In the genomic region with DNA sequence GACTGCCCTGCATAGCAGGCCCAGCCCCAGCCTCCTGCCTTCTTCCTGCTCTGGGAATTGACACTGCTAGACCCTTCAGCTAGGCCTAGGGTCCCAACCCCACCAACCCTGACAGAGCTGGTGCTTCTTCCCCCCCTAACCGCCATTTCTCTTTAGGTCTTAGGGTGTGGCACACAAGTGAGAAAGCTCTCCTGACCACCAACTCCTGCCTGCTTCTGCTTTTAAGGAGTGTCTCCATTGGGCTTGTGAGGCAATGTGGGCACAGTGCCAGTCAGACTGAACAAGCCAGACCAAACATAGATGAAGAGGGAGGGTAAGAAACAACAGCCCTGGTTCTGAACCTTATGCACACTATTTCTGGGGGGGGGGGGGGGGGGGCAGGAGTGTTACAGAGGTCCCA, we compare ENCODE assay signal across 8 mouse cellular contexts. TPM values are rescaled to one million over a fixed set of nuclear protein-coding genes. Genes with fewer than 3 reads are reported as not detected.
DNase-seq lines count a peak whose midpoint lies in the region; ATAC-seq lines count a peak whose summit lies in the region.

No protein-coding gene starts in this region.

- H3K9ac ChIP-seq in embryonic facial prominence, embryonic 13.5 days, result peak overlapping the region; percentile 11; the same call in 1 of the 2 replicates

- no peak overlapping the region for H3K4me2 ChIP-seq in embryonic facial prominence, embryonic 13.5 days

- ATAC-seq in embryonic facial prominence, embryonic 13.5 days (ENCODE audit: insufficient number of reproducible peaks, insufficient read depth, low FRiP score, low TSS enrichment, low read depth), result no peak
- ATAC-seq in megakaryocyte, adult 5-6 weeks (ENCODE audit: poor library complexity, severe bottlenecking), result peak; percentile 70
- ATAC-seq in CD4-positive, CD25-positive, alpha-beta regulatory T cell, adult 4 months, result no peak

- H3K4me1 ChIP-seq in embryonic facial prominence, embryonic 13.5 days, result peaks cover 51% of the 10 kb centered on the region

- DNase-seq in kidney, adult 9 months, result peak; percentile 50
- DNase-seq in kidney, adult 8-10 months, result no peak
- peak; percentile 64 for DNase-seq in kidney, postnatal 10 days
- no peak for DNase-seq in cerebellum, postnatal 36 days
- no peak for DNase-seq in retina, postnatal 1 day

- peaks cover 5% of the 10 kb centered on the region for H3K36me3 ChIP-seq in embryonic facial prominence, embryonic 13.5 days

- WGBS in embryonic facial prominence, embryonic 13.5 days, result 82% methylated on average over 1 of the region's 1 CpGs

- no peaks in the 10 kb centered on the region for H3K27me3 ChIP-seq in embryonic facial prominence, embryonic 13.5 days

- no peak overlapping the region for H3K4me3 ChIP-seq in embryonic facial prominence, embryonic 13.5 days

- H3K9me3 ChIP-seq in embryonic facial prominence, embryonic 13.5 days, result no peaks in the 10 kb centered on the region

- H3K27ac ChIP-seq in embryonic facial prominence, embryonic 13.5 days, result no peak overlapping the region

RNA-seq across cellular contexts. Expression of gene Smim5, which starts 3.1 kb away (rescaled TPM):
- 3.3 and 3.4 TPM in 2 replicates for polyA plus RNA-seq in embryonic facial prominence, embryonic 13.5 days (2015; fragmentation: Nextera tagmentation; extraction: Ambion mirVana)
- total RNA-seq in megakaryocyte, adult 5-6 weeks (2015), result 37.5 and 48.1 TPM in 2 replicates
- 40.4 and 42.5 TPM in 2 replicates for total RNA-seq in megakaryocyte, adult 5-6 weeks (2017)
- polyA plus RNA-seq in CD4-positive, CD25-positive, alpha-beta regulatory T cell, adult 4 months (2017; shearing (Covaris generic)), result 1 to 10 TPM in 1 of 2 experiments, under 1 TPM in 1; 0.94 to 1.5 TPM

RNA-seq across cellular contexts. Expression of gene Smim6, which starts 9.0 kb away (rescaled TPM):
- 1.1 and 1.2 TPM in 2 replicates for polyA plus RNA-seq in embryonic facial prominence, embryonic 13.5 days (2015; fragmentation: Nextera tagmentation; extraction: Ambion mirVana)
- 2.7 and 4.9 TPM in 2 replicates for total RNA-seq in megakaryocyte, adult 5-6 weeks (2015)
- total RNA-seq in megakaryocyte, adult 5-6 weeks (2017), result 0.73 TPM in 1 of 2 replicates, not detected in the other
- polyA plus RNA-seq in CD4-positive, CD25-positive, alpha-beta regulatory T cell, adult 4 months (2017; shearing (Covaris generic)), result 1 to 10 TPM; 1.9 to 2.8 TPM

RNA-seq across cellular contexts. Expression of gene Sap30bp, which starts 30.3 kb away (rescaled TPM):
- 47.0 and 53.9 TPM in 2 replicates for polyA plus RNA-seq in embryonic facial prominence, embryonic 13.5 days (2015; fragmentation: Nextera tagmentation; extraction: Ambion mirVana)
- total RNA-seq in megakaryocyte, adult 5-6 weeks (2015), result 18.6 and 22.6 TPM in 2 replicates
- total RNA-seq in megakaryocyte, adult 5-6 weeks (2017), result 158 and 190 TPM in 2 replicates
- 10 to 100 TPM; 42.0 to 46.9 TPM for polyA plus RNA-seq in CD4-positive, CD25-positive, alpha-beta regulatory T cell, adult 4 months (2017; shearing (Covaris generic))

RNA-seq across cellular contexts. Expression of gene Recql5, which starts 30.4 kb away (rescaled TPM):
- 22.9 and 24.9 TPM in 2 replicates for polyA plus RNA-seq in embryonic facial prominence, embryonic 13.5 days (2015; fragmentation: Nextera tagmentation; extraction: Ambion mirVana)
- 13.2 and 19.9 TPM in 2 replicates for total RNA-seq in megakaryocyte, adult 5-6 weeks (2015)
- 19.9 and 22.5 TPM in 2 replicates for total RNA-seq in megakaryocyte, adult 5-6 weeks (2017)
- polyA plus RNA-seq in CD4-positive, CD25-positive, alpha-beta regulatory T cell, adult 4 months (2017; shearing (Covaris generic)), result 10 to 100 TPM; 21.9 to 41.9 TPM

RNA-seq across cellular contexts. Expression of gene Myo15b, which starts 44.6 kb away (rescaled TPM):
- polyA plus RNA-seq in embryonic facial prominence, embryonic 13.5 days (2015; fragmentation: Nextera tagmentation; extraction: Ambion mirVana), result 0.67 and 1.0 TPM in 2 replicates
- total RNA-seq in megakaryocyte, adult 5-6 weeks (2015), result 0.51 TPM in 1 of 2 replicates, not detected in the other
- total RNA-seq in megakaryocyte, adult 5-6 weeks (2017), result 0.04 and 0.33 TPM in 2 replicates
- polyA plus RNA-seq in CD4-positive, CD25-positive, alpha-beta regulatory T cell, adult 4 months (2017; shearing (Covaris generic)), result not detected

Comparison
In these comparisons a context has a peak if more than half of its experiments do, and no peak if none do; other contexts are left out.
1. DNase-seq: peak in kidney, adult 9 months (single experiment) and kidney, postnatal 10 days (single experiment); none in kidney, adult 8-10 months (0 of 2), cerebellum, postnatal 36 days (0 of 2) and retina, postnatal 1 day (single experiment).